In genomic region chr8:109428551-109428950, GRCm38 (mm10) we compare ENCODE assay signal across 16 mouse cellular contexts.
"Had no signal": no experiment of that assay in that cellular context is flagged by ENCODE, and none has a peak within 500 bp of the region (broad histone marks: within the 10 kb centered on the region; RNA-seq: fewer than 3 reads in every experiment).

No protein-coding gene starts in this region.

- H3K4me2 ChIP-seq: lung, embryonic 14.5 days; midbrain, embryonic 13.5 days; neural tube, embryonic 13.5 days; neural tube, embryonic 15.5 days; stomach, embryonic 15.5 days had no signal

- H3K36me3 ChIP-seq: midbrain, embryonic 10.5 days; midbrain, embryonic 13.5 days; neural tube, embryonic 13.5 days; neural tube, embryonic 15.5 days; stomach, embryonic 15.5 days had no signal

- H3K9ac ChIP-seq: lung, embryonic 14.5 days; midbrain, embryonic 13.5 days; neural tube, embryonic 13.5 days; neural tube, embryonic 15.5 days; stomach, embryonic 15.5 days had no signal

- ATAC-seq: midbrain, embryonic 13.5 days; midbrain, embryonic 16.5 days had no signal

- DNase-seq: lung, adult 18-20 months; lung, embryonic 14.5 days; lung, postnatal 10 days; lung, postnatal 4 days; right cerebral cortex, postnatal 14 days; thymus, adult 2 months; thymus, postnatal 25 days; thymus, postnatal 4 days had no signal

- H3K4me1 ChIP-seq: midbrain, embryonic 10.5 days; midbrain, embryonic 13.5 days; neural tube, embryonic 13.5 days; neural tube, embryonic 15.5 days; stomach, embryonic 15.5 days had no signal

- H3K27me3 ChIP-seq: midbrain, embryonic 13.5 days; neural tube, embryonic 13.5 days; neural tube, embryonic 15.5 days; stomach, embryonic 15.5 days had no signal

- H3K27ac ChIP-seq: midbrain, embryonic 10.5 days; midbrain, embryonic 13.5 days; neural tube, embryonic 13.5 days; neural tube, embryonic 15.5 days; stomach, embryonic 15.5 days; stomach, postnatal 0 days had no signal

- H3K9me3 ChIP-seq: midbrain, embryonic 10.5 days; midbrain, embryonic 13.5 days; neural tube, embryonic 13.5 days; neural tube, embryonic 15.5 days; stomach, embryonic 15.5 days had no signal

- H3K4me3 ChIP-seq: midbrain, embryonic 10.5 days; midbrain, embryonic 13.5 days; myocyte; neural tube, embryonic 13.5 days; neural tube, embryonic 15.5 days; stomach, embryonic 15.5 days had no signal
